Mouse (Mus musculus): ENCODE measurements around the gene Sbpl. TPM values are rescaled to one million over a fixed set of nuclear protein-coding genes. Genes with fewer than 3 reads are reported as not detected.

The Sbpl gene
- not detected in 2 replicates for polyA plus RNA-seq (2016; fragmentation: Nextera tagmentation; extraction: Ambion mirVana)

DNA sequence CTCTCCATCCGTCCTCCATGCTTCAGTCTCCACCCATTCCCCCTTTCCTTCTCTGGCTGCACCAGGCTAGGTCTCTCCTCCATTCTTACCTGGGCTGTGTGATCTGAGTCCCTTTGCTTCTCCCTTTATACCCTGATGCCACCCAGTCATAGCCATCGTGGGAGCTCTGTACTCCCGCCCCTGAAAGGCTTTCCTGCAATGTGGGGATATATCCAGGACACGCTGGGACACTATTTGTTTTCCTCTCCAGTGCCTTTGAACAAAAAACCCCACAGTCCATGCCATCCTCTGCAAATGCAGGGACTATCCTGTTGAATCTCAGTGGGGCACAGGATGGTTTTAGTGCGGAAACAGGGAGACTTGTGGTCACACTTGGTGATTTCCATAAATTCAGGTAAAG, at the start of gene Sbpl:
Gene Sbpl (minus strand): TSS at position 101 of the 400 bp plus-strand sequence.
- 0 out of 2 replicates have a peak, but pooled peaks cover 9% of the 10 kb centered on the region for H3K4me1 ChIP-seq (replicated peaks)
- no peaks in the 10 kb centered on the region for H3K36me3 ChIP-seq
- H3K9me3 ChIP-seq, result no peaks in the 10 kb centered on the region
- no peak within 1 kb of the TSS for H3K4me3 ChIP-seq
- no peak within 1 kb of the TSS for H3K27ac ChIP-seq
- 0 out of 2 replicates have a peak, but pooled peaks cover 5% of the 10 kb centered on the region for H3K27me3 ChIP-seq (ENCODE audit: insufficient read depth, poor library complexity, severe bottlenecking)
- 77% methylated on average over 5 of the region's 5 CpGs for WGBS
- DNase-seq (ENCODE audit: low spot score), result no peak

- H3K4me1 ChIP-seq (replicated peaks), result no peaks in the 10 kb centered on the region
- no peaks in the 10 kb centered on the region for H3K27me3 ChIP-seq (ENCODE audit: insufficient read depth, poor library complexity, severe bottlenecking)
- H3K27ac ChIP-seq, result no peak overlapping the region
- WGBS, result 93% methylated on average over 14 of the region's 14 CpGs
- peaks cover 5% of the 10 kb centered on the region; the same call in 1 of the 2 replicates for H3K9me3 ChIP-seq
- no peak overlapping the region for H3K4me3 ChIP-seq
- no peak for DNase-seq (ENCODE audit: low spot score)
- H3K36me3 ChIP-seq, result no peaks in the 10 kb centered on the region
These were observed 49.1 kb upstream of the Sbpl start for GRCm38 (mm10) chr17:24004071-24004665.

GRCm38 (mm10) chr17:24000404-24000803, 45.3 kb upstream of the Sbpl start:
- Histone ChIP-seq H3K9me3 (peaks cover 2% of the 10 kb centered on the region; the same call in 1 of the 2 replicates), H3K4me1 (replicated peaks) (peaks cover 12% of the 10 kb centered on the region), H3K27ac (no peak overlapping the region), H3K36me3 (no peaks in the 10 kb centered on the region), H3K27me3 (ENCODE audit: insufficient read depth, poor library complexity, severe bottlenecking) (no peaks in the 10 kb centered on the region), H3K4me3 (no peak overlapping the region)
- no peak for DNase-seq (ENCODE audit: low spot score)
- WGBS, result 64% methylated on average over 5 of the region's 5 CpGs

GRCm38 (mm10) chr17:23998383-23998782, 43.3 kb upstream of the Sbpl start:
- Histone ChIP-seq H3K9me3 (no peaks in the 10 kb centered on the region), H3K4me1 (replicated peaks) (peaks cover 20% of the 10 kb centered on the region), H3K27ac (peak overlapping the region; percentile 8; the same call in 1 of the 2 replicates), H3K4me3 (no peak overlapping the region), H3K36me3 (no peaks in the 10 kb centered on the region), H3K27me3 (ENCODE audit: insufficient read depth, poor library complexity, severe bottlenecking) (no peaks in the 10 kb centered on the region)
- WGBS, result 78% methylated on average over 6 of the region's 6 CpGs
- DNase-seq (ENCODE audit: low spot score), result no peak

GRCm38 (mm10) chr17:23997901-23998300, 42.8 kb upstream of the Sbpl start, which contains the start of gene Prss22:
Gene Prss22, minus strand, starts transcription at chr17:23998100.
- WGBS, result 57% methylated on average over 2 of the region's 2 CpGs
- no peaks in the 10 kb centered on the region for H3K36me3 ChIP-seq
- DNase-seq (ENCODE audit: low spot score), result no peak
- no peaks in the 10 kb centered on the region for H3K9me3 ChIP-seq
- peak within 1 kb of the TSS; percentile 8; the same call in 1 of the 2 replicates for H3K27ac ChIP-seq
- no peaks in the 10 kb centered on the region for H3K27me3 ChIP-seq (ENCODE audit: insufficient read depth, poor library complexity, severe bottlenecking)
- peaks cover 25% of the 10 kb centered on the region for H3K4me1 ChIP-seq (replicated peaks)
- no peak within 1 kb of the TSS for H3K4me3 ChIP-seq

- WGBS, result 40% methylated on average over 1 of the region's 1 CpGs
- Histone ChIP-seq H3K4me1 (replicated peaks) (peaks cover 32% of the 10 kb centered on the region), H3K27ac (no peak overlapping the region), H3K4me3 (no peak overlapping the region), H3K27me3 (ENCODE audit: insufficient read depth, poor library complexity, severe bottlenecking) (no peaks in the 10 kb centered on the region), H3K9me3 (no peaks in the 10 kb centered on the region), H3K36me3 (no peaks in the 10 kb centered on the region)
- DNase-seq (ENCODE audit: low spot score), result no peak
These were observed 40.3 kb upstream of the Sbpl start for GRCm38 (mm10) chr17:23995421-23995820.

DNA sequence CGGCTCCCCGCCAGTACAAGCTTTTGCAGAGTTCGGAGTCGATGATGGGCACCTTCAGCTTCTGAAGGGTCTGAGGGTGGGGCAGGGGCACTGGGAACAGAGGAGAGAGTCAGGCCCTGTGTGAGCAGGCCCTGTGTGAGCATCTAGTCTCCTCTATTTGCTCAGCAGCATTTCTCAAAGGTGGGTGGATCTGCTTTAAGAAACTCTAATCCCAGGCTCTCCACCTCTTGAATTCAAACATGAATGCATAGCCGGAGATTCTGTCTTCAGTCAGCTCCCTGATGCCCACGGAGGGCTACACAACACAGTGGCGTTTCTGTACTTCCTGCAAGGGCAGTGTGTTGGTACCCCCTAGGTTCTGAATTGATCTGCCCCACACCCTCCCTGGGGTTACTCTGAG, 39.6 kb upstream of the Sbpl start:
- Histone ChIP-seq H3K27me3 (ENCODE audit: insufficient read depth, poor library complexity, severe bottlenecking) (no peaks in the 10 kb centered on the region), H3K4me3 (no peak overlapping the region), H3K27ac (no peak overlapping the region), H3K9me3 (no peaks in the 10 kb centered on the region), H3K4me1 (replicated peaks) (peaks cover 33% of the 10 kb centered on the region), H3K36me3 (no peaks in the 10 kb centered on the region)
- DNase-seq (ENCODE audit: low spot score), result no peak
- WGBS, result 78% methylated on average over 7 of the region's 7 CpGs

DNA sequence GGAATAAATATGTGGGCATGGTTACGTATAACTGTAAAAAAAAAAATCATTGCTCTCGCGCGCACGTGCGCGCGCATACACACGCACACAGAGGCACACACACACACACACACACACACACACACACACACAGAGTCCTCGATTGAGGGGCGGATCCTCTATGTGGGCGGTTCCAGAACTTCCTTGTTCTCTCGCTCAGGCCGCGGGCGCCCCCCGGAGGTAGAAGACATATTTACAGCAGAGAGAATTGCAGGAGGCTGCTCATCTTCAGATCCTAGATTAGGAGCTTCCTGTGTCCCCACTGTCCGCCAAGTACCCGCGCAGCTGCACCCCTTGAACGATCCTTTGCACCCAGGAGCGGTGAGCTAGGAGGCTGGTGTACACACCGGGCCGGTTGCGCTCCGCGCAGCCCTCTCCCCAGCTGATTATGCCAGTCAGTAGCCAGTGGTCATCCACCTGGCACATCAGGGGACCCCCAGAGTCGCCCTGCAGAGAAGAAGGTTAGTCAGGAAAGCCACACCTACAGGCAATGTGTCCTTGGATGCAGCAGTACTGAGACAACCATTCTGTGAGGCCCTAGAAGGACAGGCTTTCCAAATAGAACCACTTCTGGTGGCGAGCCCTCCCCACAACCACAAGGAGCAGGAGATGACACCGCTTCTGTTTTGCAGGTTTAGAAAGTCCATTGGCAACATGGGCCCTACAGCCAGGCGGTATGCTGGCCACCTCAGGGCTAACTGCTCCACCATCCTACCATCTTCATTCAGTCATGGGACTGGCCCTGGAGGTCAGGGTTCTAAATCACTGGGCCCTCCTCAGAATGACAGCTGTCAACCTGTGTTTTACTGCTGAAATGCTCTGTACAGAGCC, 38.7 kb upstream of the Sbpl start:
- Histone ChIP-seq H3K27ac (peak overlapping the region; percentile 69), H3K27me3 (ENCODE audit: insufficient read depth, poor library complexity, severe bottlenecking) (no peaks in the 10 kb centered on the region), H3K36me3 (no peaks in the 10 kb centered on the region), H3K4me1 (replicated peaks) (peaks cover 33% of the 10 kb centered on the region), H3K9me3 (no peaks in the 10 kb centered on the region), H3K4me3 (peak overlapping the region; percentile 40)
- DNase-seq (ENCODE audit: low spot score), result peak; percentile 94
- WGBS, result 11% methylated on average over 31 of the region's 31 CpGs

DNA sequence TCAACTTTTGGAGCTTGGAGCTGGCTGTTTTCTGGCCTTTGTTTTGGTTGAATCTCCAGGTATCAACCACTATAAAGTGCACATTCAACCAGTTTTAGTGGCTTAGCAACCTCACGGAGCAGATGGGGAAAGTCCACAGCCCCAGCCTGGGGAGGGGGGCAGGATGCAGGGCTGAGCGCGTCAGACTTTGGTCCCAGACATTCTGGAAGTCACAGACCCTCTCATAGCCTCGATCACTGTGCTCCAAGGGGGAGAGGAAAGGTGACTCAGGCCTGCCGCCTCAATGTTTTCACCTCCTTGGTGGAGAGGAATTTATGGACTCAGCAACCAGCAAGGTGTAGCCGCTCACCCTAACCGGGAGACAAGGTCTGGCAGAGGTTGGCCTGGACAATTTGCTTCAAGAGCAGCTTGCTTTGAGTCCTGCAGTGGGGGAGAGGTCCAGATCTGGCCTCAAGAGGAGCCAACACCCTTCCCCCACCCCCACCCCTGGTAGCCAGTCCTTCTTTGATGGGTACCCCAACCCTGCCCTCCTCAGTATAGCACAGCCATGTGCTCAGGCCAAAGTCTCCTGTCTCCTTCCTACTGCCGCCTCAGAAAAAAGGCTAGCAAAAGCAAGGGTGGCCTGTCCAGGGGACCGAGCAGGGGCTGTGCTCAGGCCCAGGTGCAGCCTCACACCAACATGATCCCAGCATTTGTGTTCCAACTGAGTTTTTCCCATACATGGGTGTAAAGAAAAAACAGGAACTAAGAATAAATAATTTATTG, 37.9 kb upstream of the Sbpl start:
- H3K36me3 ChIP-seq, result no peaks in the 10 kb centered on the region
- H3K27ac ChIP-seq, result peak overlapping the region; percentile 60
- no peaks in the 10 kb centered on the region for H3K9me3 ChIP-seq
- no peaks in the 10 kb centered on the region for H3K27me3 ChIP-seq (ENCODE audit: insufficient read depth, poor library complexity, severe bottlenecking)
- peaks cover 33% of the 10 kb centered on the region for H3K4me1 ChIP-seq (replicated peaks)
- no peak for DNase-seq (ENCODE audit: low spot score)
- H3K4me3 ChIP-seq, result peak overlapping the region; percentile 40
- WGBS, result 72% methylated on average over 9 of the region's 9 CpGs

GRCm38 (mm10) chr17:23989802-23990201, 34.7 kb upstream of the Sbpl start:
- no peak overlapping the region for H3K4me3 ChIP-seq
- no peaks in the 10 kb centered on the region for H3K36me3 ChIP-seq
- peaks cover 21% of the 10 kb centered on the region for H3K4me1 ChIP-seq (replicated peaks)
- H3K27me3 ChIP-seq (ENCODE audit: insufficient read depth, poor library complexity, severe bottlenecking), result no peaks in the 10 kb centered on the region
- H3K9me3 ChIP-seq, result no peaks in the 10 kb centered on the region
- H3K27ac ChIP-seq, result no peak overlapping the region
- WGBS, result 62% methylated on average over 2 of the region's 2 CpGs
- no peak for DNase-seq (ENCODE audit: low spot score)

- Histone ChIP-seq H3K4me3 (no peak overlapping the region), H3K27me3 (ENCODE audit: insufficient read depth, poor library complexity, severe bottlenecking) (no peaks in the 10 kb centered on the region), H3K4me1 (replicated peaks) (0 out of 2 replicates have a peak, but pooled peaks cover 3% of the 10 kb centered on the region), H3K27ac (no peak overlapping the region), H3K9me3 (no peaks in the 10 kb centered on the region), H3K36me3 (no peaks in the 10 kb centered on the region)
- no peak for DNase-seq (ENCODE audit: low spot score)
- WGBS, result 84% methylated on average over 1 of the region's 1 CpGs
These were observed 29.9 kb upstream of the Sbpl start for GRCm38 (mm10) chr17:23984989-23985388.

DNA sequence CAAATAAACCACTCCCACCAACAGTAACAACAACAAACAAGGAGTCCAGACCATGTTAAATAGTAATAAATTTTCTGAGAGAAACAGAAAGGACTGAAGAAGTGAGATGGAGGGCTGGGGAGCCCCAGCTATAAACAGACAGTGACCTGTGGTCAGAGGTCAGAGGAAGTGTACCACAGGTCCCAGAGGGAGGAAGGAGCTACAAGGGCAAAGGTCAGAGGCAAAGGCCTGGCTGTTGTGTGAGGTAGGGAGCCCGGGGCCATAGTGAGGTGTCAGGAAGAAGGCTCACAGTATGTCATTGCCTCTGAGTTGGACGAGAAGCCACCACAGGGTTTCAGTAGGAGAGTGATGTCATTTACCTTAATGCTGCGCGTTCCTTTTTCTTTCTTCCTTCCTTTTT, 27.8 kb upstream of the Sbpl start:
- Histone ChIP-seq H3K27ac (no peak overlapping the region), H3K36me3 (no peaks in the 10 kb centered on the region), H3K4me1 (replicated peaks) (0 out of 2 replicates have a peak, but pooled peaks cover 3% of the 10 kb centered on the region), H3K27me3 (ENCODE audit: insufficient read depth, poor library complexity, severe bottlenecking) (no peaks in the 10 kb centered on the region), H3K4me3 (no peak overlapping the region), H3K9me3 (no peaks in the 10 kb centered on the region)
- no peak for DNase-seq (ENCODE audit: low spot score)
- WGBS, result 61% methylated on average over 4 of the region's 4 CpGs

All from hindbrain, embryonic 10.5 days (tissue).